Mouse (Mus musculus): Measurements from ENCODE around the gene Plod3. TPM values are rescaled to one million over a fixed set of nuclear protein-coding genes. Genes with fewer than 3 reads are reported as not detected.

Plod3 gene
- polyA plus RNA-seq, 1 experiment, result 21.6 TPM

DNA sequence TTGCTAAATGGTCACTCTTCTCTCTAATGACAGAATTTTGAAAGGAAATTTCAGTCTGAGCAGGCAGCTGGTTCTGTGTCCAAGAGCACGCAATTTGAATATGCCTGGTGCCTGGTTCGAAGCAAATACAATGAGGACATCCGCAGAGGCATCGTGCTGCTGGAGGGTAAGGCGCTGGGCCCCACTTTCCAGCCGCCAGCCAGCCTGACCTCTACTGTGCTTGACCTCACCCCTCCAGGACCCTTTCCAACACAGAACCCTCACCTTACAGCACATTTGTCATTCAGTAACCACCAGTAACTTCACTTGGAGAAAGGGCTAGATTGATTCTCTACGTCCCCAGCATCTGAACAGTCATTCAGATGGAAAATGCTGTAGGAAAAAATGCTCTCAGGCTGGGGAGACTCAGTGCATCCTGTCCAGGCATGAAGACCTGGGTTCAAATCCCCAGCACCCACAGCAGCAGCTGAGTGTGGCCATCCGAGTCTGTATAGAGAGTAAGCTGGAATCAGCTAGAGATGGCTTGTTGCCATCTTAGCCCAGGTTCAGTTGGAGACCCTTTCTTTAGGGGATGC lies 23.8 kb upstream of the Plod3 start:
- H3K27ac ChIP-seq (ENCODE audit: insufficient read depth, low read depth, low read length), result peak overlapping the region; percentile 89
- peaks cover 14% of the 10 kb centered on the region for H3K36me3 ChIP-seq (ENCODE audit: control insufficient read depth, insufficient read depth, low read length)
- WGBS, result 69% methylated on average over 8 of the region's 8 CpGs
- peaks cover 47% of the 10 kb centered on the region for H3K4me1 ChIP-seq (ENCODE audit: control insufficient read depth, insufficient read depth, insufficient read length, low read length)
- H3K27me3 ChIP-seq (ENCODE audit: control insufficient read depth, insufficient read depth, low read length), result no peaks in the 10 kb centered on the region
- no peak for TF ChIP-seq POLR2A (IDR thresholded peaks at IDR 0.05; ENCODE audit: low read depth, low read length)
- TF ChIP-seq CTCF (IDR thresholded peaks at IDR 0.05; ENCODE audit: extremely low read depth, insufficient read length, insufficient replicate concordance, low read depth, low read length), result no peak
- peak overlapping the region; percentile 81 for H3K4me3 ChIP-seq (ENCODE audit: low read depth, low read length)

DNA sequence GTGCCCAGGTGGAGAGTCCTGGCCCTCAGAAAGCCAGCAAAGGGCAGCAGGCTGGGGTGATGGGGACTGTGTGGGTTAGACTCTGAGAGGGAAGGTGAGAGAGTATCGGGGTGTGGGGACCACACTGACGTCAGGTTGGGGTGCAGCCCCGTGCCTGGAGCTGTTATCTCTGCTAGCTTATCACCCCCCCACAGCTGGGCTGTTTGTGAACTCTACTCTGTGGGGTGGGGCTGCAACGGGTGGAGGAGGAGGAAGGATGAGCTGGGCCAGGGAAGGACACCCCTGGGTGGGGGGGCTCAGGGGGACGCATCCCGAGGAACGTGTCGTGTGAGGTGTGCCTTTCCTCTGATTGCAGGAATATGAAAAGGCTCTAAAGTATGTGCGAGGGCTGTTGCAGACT lies 21.6 kb upstream of the Plod3 start:
- peaks cover 38% of the 10 kb centered on the region for H3K4me1 ChIP-seq (ENCODE audit: control insufficient read depth, insufficient read depth, insufficient read length, low read length)
- H3K36me3 ChIP-seq (ENCODE audit: control insufficient read depth, insufficient read depth, low read length), result peaks cover 14% of the 10 kb centered on the region
- 20% methylated on average over 9 of the region's 9 CpGs for WGBS
- H3K4me3 ChIP-seq (ENCODE audit: low read depth, low read length), result peak overlapping the region; percentile 60
- no peaks in the 10 kb centered on the region for H3K27me3 ChIP-seq (ENCODE audit: control insufficient read depth, insufficient read depth, low read length)
- H3K27ac ChIP-seq (ENCODE audit: insufficient read depth, low read depth, low read length), result peak overlapping the region; percentile 99
- TF ChIP-seq POLR2A (IDR thresholded peaks at IDR 0.05; ENCODE audit: low read depth, low read length) (peak; percentile 66; the same call in 1 of the 2 replicates), CTCF (IDR thresholded peaks at IDR 0.05; ENCODE audit: extremely low read depth, insufficient read length, insufficient replicate concordance, low read depth, low read length) (no peak)

DNA sequence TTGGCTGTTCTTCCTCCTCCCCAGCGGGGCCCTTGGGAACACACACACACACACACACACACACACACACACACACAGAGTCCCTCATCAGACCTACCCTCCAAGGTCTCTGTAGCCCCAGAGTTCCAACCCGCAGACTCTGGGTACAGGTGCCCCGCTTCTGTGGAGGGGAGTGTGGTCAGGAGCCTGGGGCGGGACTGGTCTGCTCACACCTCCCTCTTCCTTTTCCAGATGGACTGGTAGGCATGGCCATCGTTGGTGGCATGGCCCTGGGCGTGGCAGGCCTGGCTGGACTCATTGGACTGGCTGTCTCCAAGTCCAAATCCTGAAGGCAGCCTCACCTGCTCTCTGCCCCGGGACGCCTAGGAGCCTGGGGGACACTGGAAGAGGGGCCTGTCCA lies 21.1 kb upstream of the Plod3 start:
- Histone ChIP-seq H3K27me3 (ENCODE audit: control insufficient read depth, insufficient read depth, low read length) (no peaks in the 10 kb centered on the region), H3K4me1 (ENCODE audit: control insufficient read depth, insufficient read depth, insufficient read length, low read length) (peaks cover 38% of the 10 kb centered on the region), H3K36me3 (ENCODE audit: control insufficient read depth, insufficient read depth, low read length) (peaks cover 14% of the 10 kb centered on the region), H3K27ac (ENCODE audit: insufficient read depth, low read depth, low read length) (peak overlapping the region; percentile 99), H3K4me3 (ENCODE audit: low read depth, low read length) (peak overlapping the region; percentile 60)
- 33% methylated on average over 8 of the region's 8 CpGs for WGBS
- peak; percentile 66 for TF ChIP-seq POLR2A (IDR thresholded peaks at IDR 0.05; ENCODE audit: low read depth, low read length)
- TF ChIP-seq CTCF (IDR thresholded peaks at IDR 0.05; ENCODE audit: extremely low read depth, insufficient read length, insufficient replicate concordance, low read depth, low read length), result no peak

DNA sequence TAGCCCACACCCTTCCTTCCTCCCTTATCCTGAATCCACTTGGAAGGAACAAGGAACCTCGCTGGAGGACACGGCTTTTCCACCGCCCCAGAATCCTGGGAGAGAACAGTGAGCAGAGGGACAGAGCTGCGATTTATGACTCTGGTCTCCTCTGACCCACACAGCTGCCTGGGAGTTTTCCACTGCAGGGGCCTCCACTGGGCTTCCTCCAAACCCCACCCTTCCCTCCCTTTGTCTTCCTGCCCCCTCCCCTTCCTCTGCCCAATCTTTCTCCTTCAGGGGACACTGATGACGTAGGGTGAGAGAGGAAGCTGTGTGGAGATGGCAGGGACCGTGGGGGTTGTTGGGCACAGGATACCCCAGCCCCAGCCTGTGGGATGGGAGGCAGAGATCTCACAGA lies 20.5 kb upstream of the Plod3 start, which contains the start of gene Cldn15:
Cldn15 (plus strand) TSS at position 286 of the 400 bp plus-strand sequence.
- Histone ChIP-seq H3K36me3 (ENCODE audit: control insufficient read depth, insufficient read depth, low read length) (peaks cover 14% of the 10 kb centered on the region), H3K4me1 (ENCODE audit: control insufficient read depth, insufficient read depth, insufficient read length, low read length) (peaks cover 38% of the 10 kb centered on the region), H3K27ac (ENCODE audit: insufficient read depth, low read depth, low read length) (peak within 1 kb of the TSS; percentile 99), H3K27me3 (ENCODE audit: control insufficient read depth, insufficient read depth, low read length) (no peaks in the 10 kb centered on the region), H3K4me3 (ENCODE audit: low read depth, low read length) (peak within 1 kb of the TSS; percentile 84)
- TF ChIP-seq POLR2A (IDR thresholded peaks at IDR 0.05; ENCODE audit: low read depth, low read length), result no peak
- TF ChIP-seq CTCF (IDR thresholded peaks at IDR 0.05; ENCODE audit: extremely low read depth, insufficient read length, insufficient replicate concordance, low read depth, low read length), result no peak
- WGBS, result 12% methylated on average over 6 of the region's 6 CpGs

DNA sequence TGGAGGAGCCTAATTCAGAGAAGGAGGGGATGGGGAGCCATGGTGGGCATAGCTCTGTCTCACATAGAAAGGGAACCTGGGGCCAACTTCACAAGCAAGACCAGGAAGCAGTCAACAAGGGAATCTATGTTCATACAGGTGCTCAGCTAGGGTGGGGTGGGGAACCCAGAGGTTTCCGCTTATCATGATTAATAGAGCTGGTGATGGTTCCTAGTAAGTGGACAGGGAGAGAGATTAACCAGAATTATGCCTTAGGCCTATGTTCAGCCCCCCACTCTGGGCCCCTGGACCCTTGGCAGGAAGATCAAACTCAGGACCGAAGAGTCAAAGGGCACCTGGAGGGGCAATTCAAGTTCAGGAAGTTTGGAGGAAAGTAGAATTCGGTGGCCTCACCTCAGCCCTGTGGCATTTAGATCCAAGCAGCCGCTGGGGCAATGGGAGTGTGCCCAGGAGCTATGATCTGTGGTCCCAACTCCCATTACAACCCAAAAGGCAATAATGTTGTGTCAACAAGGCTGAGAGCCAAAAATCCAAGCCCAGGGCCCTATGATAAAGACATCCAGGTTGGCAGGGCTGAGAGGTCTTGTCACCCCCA lies 19.9 kb upstream of the Plod3 start:
- H3K36me3 ChIP-seq (ENCODE audit: control insufficient read depth, insufficient read depth, low read length), result peaks cover 18% of the 10 kb centered on the region
- 31% methylated on average over 4 of the region's 4 CpGs for WGBS
- no peak for TF ChIP-seq CTCF (IDR thresholded peaks at IDR 0.05; ENCODE audit: extremely low read depth, insufficient read length, insufficient replicate concordance, low read depth, low read length)
- TF ChIP-seq POLR2A (IDR thresholded peaks at IDR 0.05; ENCODE audit: low read depth, low read length), result no peak
- H3K27me3 ChIP-seq (ENCODE audit: control insufficient read depth, insufficient read depth, low read length), result no peaks in the 10 kb centered on the region
- H3K4me3 ChIP-seq (ENCODE audit: low read depth, low read length), result peak overlapping the region; percentile 84
- peaks cover 33% of the 10 kb centered on the region for H3K4me1 ChIP-seq (ENCODE audit: control insufficient read depth, insufficient read depth, insufficient read length, low read length)
- H3K27ac ChIP-seq (ENCODE audit: insufficient read depth, low read depth, low read length), result peak overlapping the region; percentile 99

DNA sequence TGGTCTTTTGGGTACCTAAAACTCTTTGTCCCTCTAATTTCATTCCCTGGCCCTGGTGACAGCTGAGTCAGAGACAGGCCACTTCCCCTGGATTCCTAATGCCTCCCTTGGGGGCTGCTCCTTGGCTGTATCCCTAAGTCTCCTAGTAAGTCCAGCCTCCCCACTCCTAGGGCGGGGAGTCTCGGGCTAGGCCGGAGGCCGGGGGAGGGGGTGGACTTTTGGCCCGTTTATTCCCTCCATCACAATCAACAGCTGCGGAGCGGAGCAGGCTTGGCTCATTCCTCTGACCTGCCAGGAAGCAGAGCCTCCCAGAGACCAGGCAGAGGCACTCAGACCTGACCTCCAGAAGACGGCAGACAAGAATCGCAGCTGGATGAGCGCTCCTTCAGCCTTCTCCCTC lies 19.2 kb upstream of the Plod3 start:
- Histone ChIP-seq H3K4me3 (ENCODE audit: low read depth, low read length) (peak overlapping the region; percentile 84), H3K4me1 (ENCODE audit: control insufficient read depth, insufficient read depth, insufficient read length, low read length) (peaks cover 33% of the 10 kb centered on the region), H3K27me3 (ENCODE audit: control insufficient read depth, insufficient read depth, low read length) (no peaks in the 10 kb centered on the region), H3K36me3 (ENCODE audit: control insufficient read depth, insufficient read depth, low read length) (peaks cover 25% of the 10 kb centered on the region), H3K27ac (ENCODE audit: insufficient read depth, low read depth, low read length) (peak overlapping the region; percentile 99)
- WGBS, result 26% methylated on average over 10 of the region's 10 CpGs
- no peak for TF ChIP-seq CTCF (IDR thresholded peaks at IDR 0.05; ENCODE audit: extremely low read depth, insufficient read length, insufficient replicate concordance, low read depth, low read length)
- peak; percentile 95; the same call in 1 of the 2 replicates for TF ChIP-seq POLR2A (IDR thresholded peaks at IDR 0.05; ENCODE audit: low read depth, low read length)

DNA sequence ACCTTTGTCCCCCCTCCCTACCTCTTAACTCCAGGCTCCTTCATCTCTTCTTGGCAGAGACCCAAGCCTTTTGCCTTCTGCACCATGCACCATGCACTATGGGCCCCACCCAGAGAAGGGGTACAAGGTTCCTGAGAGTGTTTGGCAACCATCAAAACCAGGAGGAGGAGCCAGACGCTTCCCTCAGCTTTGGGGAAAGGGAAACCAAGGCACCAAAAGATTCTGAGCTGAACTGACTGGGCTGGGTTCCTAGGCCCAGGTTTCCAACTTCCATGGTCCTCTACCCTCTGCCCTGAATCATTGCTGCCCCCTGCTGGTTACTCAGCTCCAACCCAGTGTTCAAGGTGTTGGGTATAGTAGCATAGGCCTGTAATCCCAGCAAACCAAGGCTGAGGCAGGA lies 16.1 kb upstream of the Plod3 start:
- peak overlapping the region; percentile 56 for H3K27ac ChIP-seq (ENCODE audit: insufficient read depth, low read depth, low read length)
- WGBS, result 25% methylated on average over 1 of the region's 1 CpGs
- H3K4me3 ChIP-seq (ENCODE audit: low read depth, low read length), result peak overlapping the region; percentile 32
- TF ChIP-seq POLR2A (IDR thresholded peaks at IDR 0.05; ENCODE audit: low read depth, low read length), result no peak
- peak; percentile 79; the same call in 1 of the 2 replicates for TF ChIP-seq CTCF (IDR thresholded peaks at IDR 0.05; ENCODE audit: extremely low read depth, insufficient read length, insufficient replicate concordance, low read depth, low read length)
- no peaks in the 10 kb centered on the region for H3K27me3 ChIP-seq (ENCODE audit: control insufficient read depth, insufficient read depth, low read length)
- peaks cover 39% of the 10 kb centered on the region for H3K36me3 ChIP-seq (ENCODE audit: control insufficient read depth, insufficient read depth, low read length)
- peaks cover 11% of the 10 kb centered on the region; the same call in 1 of the 2 replicates for H3K4me1 ChIP-seq (ENCODE audit: control insufficient read depth, insufficient read depth, insufficient read length, low read length)
